Mouse (Mus musculus) monocyte, adult 5-6 weeks (primary cell): Measurements from ENCODE around the gene Baiap3. TPM values are rescaled to one million over a fixed set of nuclear protein-coding genes. Genes with fewer than 3 reads are reported as not detected.

ENCODE experiments used
- ATAC-seq: fragments of 153-309, 156-312 bp; replicated peaks from 2 replicates; pipeline ENCODE4 v1.8.0; 2017; ENCODE audit warnings: mild to moderate bottlenecking; ENCODE audit not compliant: low TSS enrichment, insufficient number of reproducible peaks, severe bottlenecking, poor library complexity, low FRiP score
- total RNA-seq: library from RNA; stranded (forward); fragments of 200-1000, 200-491, 200-594 nt; gene quantifications from 3 replicates; pipeline ENCODE4 v1.2.3, GENCODE M21; 2017

The Baiap3 gene
- total RNA-seq, 1 experiment from 2014 or later: 31.6 TPM

DNA sequence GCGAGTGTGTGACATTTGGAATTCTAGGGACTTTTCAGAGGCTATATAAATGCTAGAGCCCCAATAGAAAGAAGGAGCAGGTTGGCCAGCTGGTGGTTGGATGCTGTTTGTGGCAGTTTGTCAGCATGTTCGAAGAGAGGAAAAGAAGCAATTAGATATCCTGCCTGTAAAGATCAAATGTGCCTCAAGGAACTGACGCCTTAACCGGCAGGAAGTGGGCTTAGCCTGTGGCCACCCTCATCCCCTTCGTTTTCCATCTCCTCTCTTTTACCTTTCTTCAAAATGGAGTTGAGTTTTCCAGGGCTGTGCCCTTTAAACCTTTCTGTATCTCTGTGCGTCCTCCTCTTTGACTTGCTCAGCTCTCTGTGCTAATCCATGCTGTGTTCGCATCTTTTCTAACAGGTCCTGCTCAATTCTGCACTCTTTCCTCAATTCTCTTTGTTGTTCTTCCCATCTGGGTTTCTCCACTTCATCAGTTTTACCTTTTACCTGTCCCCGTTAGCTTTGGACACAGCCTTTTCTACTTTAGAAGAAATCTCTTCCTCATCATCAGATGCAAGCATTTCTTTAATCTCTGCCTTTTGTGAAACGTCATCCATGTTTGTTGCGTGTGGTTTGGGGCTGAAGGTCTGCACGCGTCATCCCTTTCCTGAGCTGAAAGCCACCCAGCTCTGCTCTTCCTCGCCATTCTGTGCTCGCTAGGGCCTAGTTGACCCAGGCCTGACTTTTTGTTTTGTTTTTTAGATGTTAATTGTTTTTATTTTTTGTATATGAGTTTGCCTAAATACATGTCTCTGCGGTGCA is 36.5 kb downstream of the Baiap3 start:
- ATAC-seq: no peak

GRCm38 (mm10) chr17:25218967-25219366 is 37.2 kb downstream of the Baiap3 start:
- ATAC-seq: no peak

DNA sequence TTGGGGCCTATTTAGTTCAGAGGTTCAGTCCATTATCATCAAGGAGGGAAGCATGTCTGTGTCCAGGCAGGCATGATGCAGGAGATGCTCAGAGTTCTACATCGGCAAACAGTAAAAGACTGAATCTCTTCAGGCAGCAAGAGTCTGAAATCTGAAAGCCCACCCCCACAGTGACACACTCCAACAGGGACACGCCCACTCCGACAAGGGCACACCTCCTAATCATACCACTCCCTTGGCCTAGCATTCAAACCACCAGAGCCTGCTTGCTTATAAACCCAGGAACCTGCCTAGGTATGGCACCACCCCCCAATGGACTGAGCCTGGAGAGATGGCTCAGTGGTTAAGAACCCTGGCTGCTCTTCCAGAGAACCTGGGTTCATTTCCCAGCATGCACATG is 40.7 kb downstream of the Baiap3 start:
- no peak for ATAC-seq

DNA sequence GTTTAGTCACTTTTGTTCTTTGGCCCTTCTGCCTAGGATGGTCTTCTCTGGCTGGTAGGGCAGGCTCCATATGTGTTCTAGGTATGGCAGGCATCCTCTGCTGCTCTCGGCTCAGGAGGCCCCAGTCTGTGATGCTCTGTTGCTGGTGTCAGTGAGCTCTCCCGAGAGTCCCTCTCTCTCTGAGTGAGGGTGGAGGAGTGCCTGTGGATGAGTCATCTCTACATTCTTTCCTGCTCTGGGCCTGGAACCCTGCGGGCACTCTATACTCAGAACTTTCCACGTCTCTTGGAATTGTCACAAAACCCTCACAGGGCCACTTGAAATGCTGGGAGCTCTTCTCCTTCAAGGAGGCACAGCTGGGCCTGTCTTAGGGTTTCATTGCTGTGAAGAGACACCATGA is 44.5 kb downstream of the Baiap3 start:
- no peak for ATAC-seq

- ATAC-seq: no peak
Measured at GRCm38 (mm10) chr17:25210680-25211466, 45.3 kb downstream of the Baiap3 start.

DNA sequence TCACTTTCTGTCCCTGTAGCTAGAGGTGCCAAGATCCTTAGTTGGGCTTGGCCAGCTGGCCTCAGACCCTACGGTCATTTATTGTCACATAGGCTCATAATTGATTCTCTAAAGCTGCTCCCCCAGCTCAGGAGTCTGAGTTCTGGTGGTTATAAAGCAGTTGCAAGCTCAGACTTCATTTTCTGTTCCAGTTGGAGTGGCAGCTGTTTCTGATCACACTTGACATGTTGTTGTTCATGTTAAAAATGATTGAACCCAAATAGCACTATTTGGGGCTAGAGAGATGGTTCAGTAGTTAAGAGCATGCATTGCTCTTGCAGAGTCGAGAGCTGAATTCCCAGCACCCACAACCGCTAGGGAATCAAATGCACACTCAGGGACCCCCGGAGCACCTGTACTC is 46.2 kb downstream of the Baiap3 start:
- no peak for ATAC-seq

GRCm38 (mm10) chr17:25202401-25202800 is 53.8 kb downstream of the Baiap3 start:
- no peak for ATAC-seq

Other genes with a start within 250 kb of the Baiap3 start
- gene Cramp1l, start 240.6 kb downstream of the Baiap3 start, total RNA-seq: 10.3 to 23.9 TPM (median 11.2 TPM) in 3 replicates
- 11.7 to 13.0 TPM (median 12.6 TPM) in 3 replicates for gene Ift140, start 240.3 kb downstream of the Baiap3 start, total RNA-seq
- not detected in 3 replicates for gene Tmem204, start 172.8 kb downstream of the Baiap3 start, total RNA-seq
- gene Telo2, start 140.4 kb downstream of the Baiap3 start, total RNA-seq: 13.3 to 21.2 TPM (median 17.5 TPM) in 3 replicates
- not detected in 3 replicates for gene Ptx4, start 135.6 kb downstream of the Baiap3 start, total RNA-seq
- gene Clcn7, start 123.0 kb downstream of the Baiap3 start, total RNA-seq: 16.3 to 21.8 TPM (median 20.8 TPM) in 3 replicates
- gene Ccdc154, start 93.9 kb downstream of the Baiap3 start, total RNA-seq: not detected in 3 replicates
- not detected in 3 replicates for gene Gm38655, start 80.9 kb downstream of the Baiap3 start, total RNA-seq
- 7.0 to 11.0 TPM (median 9.3 TPM) in 3 replicates for gene BC003965, start 71.8 kb downstream of the Baiap3 start, total RNA-seq
- gene Unkl, start 68.0 kb downstream of the Baiap3 start, total RNA-seq: 14.3 to 29.9 TPM (median 22.5 TPM) in 3 replicates
- gene Gnptg, start 16.2 kb downstream of the Baiap3 start, total RNA-seq: 27.2 to 58.6 TPM (median 49.2 TPM) in 3 replicates
- gene Tsr3, start 16.2 kb downstream of the Baiap3 start, total RNA-seq: 24.6 to 33.5 TPM (median 27.9 TPM) in 3 replicates
- gene Ube2i, start 18.3 kb upstream of the Baiap3 start, total RNA-seq: 278 to 334 TPM (median 296 TPM) in 3 replicates
- 2.8 TPM in 1 of 3 replicates, not detected in the others for gene Prss34, start 42.0 kb upstream of the Baiap3 start, total RNA-seq
- gene Prss28, start 52.3 kb upstream of the Baiap3 start, total RNA-seq: not detected in 3 replicates
- gene Prss29, start 62.3 kb upstream of the Baiap3 start, total RNA-seq: not detected in 3 replicates
- gene Tpsab1, start 89.2 kb upstream of the Baiap3 start, total RNA-seq: not detected in 3 replicates
- not detected in 3 replicates for gene Tpsb2, start 109.9 kb upstream of the Baiap3 start, total RNA-seq
- not detected in 3 replicates for gene Tpsg1, start 112.9 kb upstream of the Baiap3 start, total RNA-seq
- gene Cacna1h, start 177.4 kb upstream of the Baiap3 start, total RNA-seq: 0.48 to 0.97 TPM in 2 of 3 replicates, not detected in the other
- gene Tekt4, start 198.3 kb upstream of the Baiap3 start, total RNA-seq: not detected in 3 replicates
- gene Sstr5, start 240.9 kb upstream of the Baiap3 start, total RNA-seq: not detected in 3 replicates